Mouse (Mus musculus): ENCODE measurements around the gene Ncor2. TPM values are rescaled to one million over a fixed set of nuclear protein-coding genes. Genes with fewer than 3 reads are reported as not detected.

Ncor2 gene
- polyA plus RNA-seq, 1 experiment from 2014 or later: 17.0 TPM

DNA sequence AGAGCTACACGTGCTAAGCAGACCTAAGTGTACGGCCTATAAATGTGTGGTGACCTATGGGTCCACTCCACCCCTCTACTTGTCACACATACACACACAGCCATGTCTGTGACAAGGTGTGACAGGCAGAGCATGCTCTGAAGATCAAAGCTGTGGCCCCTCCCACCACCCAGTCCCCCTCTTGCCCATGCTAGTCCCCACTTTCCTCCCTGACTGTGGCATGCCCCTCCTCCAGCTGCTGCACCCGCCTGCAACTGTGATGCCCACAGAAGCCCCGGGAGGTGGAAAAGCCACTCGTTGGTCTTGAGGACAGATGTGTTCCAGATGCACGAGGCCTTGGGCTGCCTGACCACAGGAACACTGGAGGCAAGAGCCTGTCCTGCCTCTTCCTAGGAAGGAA, 74.2 kb downstream of the Ncor2 start:
- no peak overlapping the region for H3K4me2 ChIP-seq
- no peaks in the 10 kb centered on the region for H3K9me3 ChIP-seq (replicated peaks)
- no peak overlapping the region for H3K27ac ChIP-seq (ENCODE audit: poor library complexity, severe bottlenecking)
- ATAC-seq (ENCODE audit: insufficient number of reproducible peaks, low FRiP score): no peak
- 0 out of 2 replicates have a peak overlapping the region, but pooled peaks have one; percentile 14 for H3K9ac ChIP-seq
- H3K4me1 ChIP-seq (replicated peaks): peaks cover 62% of the 10 kb centered on the region
- peaks cover 74% of the 10 kb centered on the region for H3K36me3 ChIP-seq
- no peak overlapping the region for H3K4me3 ChIP-seq
- WGBS: 51% methylated on average over 6 of the region's 6 CpGs
- no peaks in the 10 kb centered on the region for H3K27me3 ChIP-seq (replicated peaks)

DNA sequence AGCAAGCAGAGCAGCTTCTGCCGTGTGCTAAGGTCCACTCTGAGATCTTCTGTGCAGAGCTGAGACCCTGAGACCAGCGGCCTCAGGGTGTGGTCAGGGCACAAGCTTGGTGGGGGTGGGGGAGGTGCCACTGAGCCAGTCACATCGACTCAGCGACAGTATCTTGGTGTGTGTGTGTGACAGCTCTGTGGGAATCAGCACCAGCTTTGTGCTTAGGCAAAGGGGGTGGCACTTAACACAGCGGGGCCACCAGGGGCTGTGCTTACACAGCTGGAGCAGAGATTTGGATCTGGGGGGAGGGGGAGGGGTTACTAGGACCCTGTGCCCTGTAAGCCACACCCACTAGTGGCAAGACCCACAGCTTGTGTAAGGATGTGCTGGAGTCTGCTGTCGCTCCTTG, 75.6 kb downstream of the Ncor2 start:
- ATAC-seq (ENCODE audit: insufficient number of reproducible peaks, low FRiP score): no peak
- 0 out of 2 replicates have a peak overlapping the region, but pooled peaks have one; percentile 1 for H3K9ac ChIP-seq
- H3K4me3 ChIP-seq: no peak overlapping the region
- H3K27me3 ChIP-seq (replicated peaks): no peaks in the 10 kb centered on the region
- peaks cover 74% of the 10 kb centered on the region for H3K36me3 ChIP-seq
- WGBS: 18% methylated on average over 6 of the region's 6 CpGs
- no peak overlapping the region; the same call in 1 of the 2 replicates for H3K4me2 ChIP-seq
- H3K9me3 ChIP-seq (replicated peaks): no peaks in the 10 kb centered on the region
- H3K27ac ChIP-seq (ENCODE audit: poor library complexity, severe bottlenecking): peak overlapping the region; percentile 76; the same call in 1 of the 2 replicates
- peaks cover 67% of the 10 kb centered on the region for H3K4me1 ChIP-seq (replicated peaks)

DNA sequence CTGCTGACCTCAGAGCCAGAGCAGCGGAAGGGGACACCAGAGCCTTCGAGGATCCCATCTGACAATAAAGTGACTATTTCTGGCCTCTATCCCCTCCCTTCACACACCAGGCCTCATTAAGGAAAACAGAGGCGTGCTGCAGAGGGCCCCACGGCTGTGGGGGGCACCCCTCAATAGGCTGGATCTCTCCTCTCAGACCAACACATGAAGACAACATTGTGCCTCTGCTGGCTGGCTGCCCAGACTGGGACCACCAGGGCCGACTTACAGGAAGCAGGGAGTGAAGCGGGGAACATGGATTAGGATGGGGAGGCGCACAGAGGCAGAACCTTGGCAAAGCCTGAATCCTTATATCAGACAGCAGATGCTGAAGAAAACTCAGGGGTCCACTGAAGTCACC, 76.1 kb downstream of the Ncor2 start:
- Histone ChIP-seq H3K4me3 (no peak overlapping the region), H3K36me3 (peaks cover 74% of the 10 kb centered on the region), H3K27ac (ENCODE audit: poor library complexity, severe bottlenecking) (peak overlapping the region; percentile 76), H3K4me2 (peak overlapping the region; percentile 11; the same call in 1 of the 2 replicates), H3K9me3 (replicated peaks) (no peaks in the 10 kb centered on the region), H3K9ac (peak overlapping the region; percentile 27; the same call in 1 of the 2 replicates), H3K4me1 (replicated peaks) (peaks cover 67% of the 10 kb centered on the region), H3K27me3 (replicated peaks) (no peaks in the 10 kb centered on the region)
- ATAC-seq (ENCODE audit: insufficient number of reproducible peaks, low FRiP score): peak; percentile 23; the same call in 1 of the 2 replicates
- WGBS: 23% methylated on average over 7 of the region's 7 CpGs

DNA sequence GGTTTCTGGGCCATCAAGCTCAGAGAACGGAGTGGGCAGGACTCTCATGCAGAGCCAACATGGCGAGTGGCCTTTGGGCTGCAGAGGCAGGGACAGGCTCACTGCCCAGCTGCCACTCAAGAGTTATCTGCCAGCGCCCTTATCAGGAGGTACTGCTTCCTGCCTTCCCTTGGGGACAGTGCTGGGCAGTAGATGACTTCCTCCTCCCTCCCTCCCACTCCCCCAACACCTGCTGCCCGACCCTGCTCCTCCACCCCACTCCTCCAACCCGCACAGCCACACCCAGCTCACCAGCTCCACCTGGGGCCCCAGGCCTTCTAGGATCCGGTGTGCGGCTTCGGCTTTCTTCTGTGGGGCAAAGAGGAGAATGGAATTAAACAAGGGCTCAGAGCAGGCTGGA, 76.7 kb downstream of the Ncor2 start:
- H3K4me3 ChIP-seq: no peak overlapping the region
- H3K36me3 ChIP-seq: peaks cover 75% of the 10 kb centered on the region
- 0 out of 2 replicates have a peak overlapping the region, but pooled peaks have one; percentile 11 for H3K4me2 ChIP-seq
- peak; percentile 33; the same call in 1 of the 2 replicates for ATAC-seq (ENCODE audit: insufficient number of reproducible peaks, low FRiP score)
- no peaks in the 10 kb centered on the region for H3K9me3 ChIP-seq (replicated peaks)
- H3K27ac ChIP-seq (ENCODE audit: poor library complexity, severe bottlenecking): peak overlapping the region; percentile 76
- H3K4me1 ChIP-seq (replicated peaks): peaks cover 63% of the 10 kb centered on the region
- H3K27me3 ChIP-seq (replicated peaks): no peaks in the 10 kb centered on the region
- peak overlapping the region; percentile 27; the same call in 1 of the 2 replicates for H3K9ac ChIP-seq
- 51% methylated on average over 8 of the region's 8 CpGs for WGBS

DNA sequence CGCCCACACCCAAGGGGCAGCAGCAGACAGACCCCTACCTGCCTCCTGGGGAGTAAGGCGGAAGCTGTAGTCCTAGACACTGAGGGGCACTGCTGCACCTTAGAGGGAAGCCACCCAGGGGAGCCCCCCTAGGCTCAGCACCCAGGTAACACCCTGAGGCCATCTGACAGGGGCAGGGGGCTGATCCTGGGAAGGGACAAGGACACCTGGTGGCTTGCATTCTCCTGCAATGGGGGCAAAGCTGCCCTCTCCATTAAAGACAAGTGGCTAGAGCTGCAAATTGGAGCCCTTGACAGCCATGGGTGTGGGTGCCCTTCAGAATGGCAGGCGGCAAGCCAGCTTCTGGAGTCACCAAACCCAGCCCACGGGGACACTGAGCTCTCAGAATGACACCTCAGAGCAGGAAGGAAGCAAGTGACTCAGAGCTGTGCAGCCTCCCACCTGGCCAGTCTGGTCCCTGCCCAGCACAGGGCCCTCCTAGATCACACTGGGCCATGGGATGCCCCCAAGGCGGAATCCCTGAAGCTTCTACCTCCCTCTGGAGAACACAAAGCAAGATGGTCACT, 79.2 kb downstream of the Ncor2 start:
- no peak overlapping the region for H3K4me3 ChIP-seq
- H3K36me3 ChIP-seq: peaks cover 77% of the 10 kb centered on the region
- no peaks in the 10 kb centered on the region for H3K27me3 ChIP-seq (replicated peaks)
- no peak for ATAC-seq (ENCODE audit: insufficient number of reproducible peaks, low FRiP score)
- peaks cover 63% of the 10 kb centered on the region for H3K4me1 ChIP-seq (replicated peaks)
- H3K9ac ChIP-seq: no peak overlapping the region
- no peak overlapping the region for H3K27ac ChIP-seq (ENCODE audit: poor library complexity, severe bottlenecking)
- WGBS: 78% methylated on average over 5 of the region's 5 CpGs
- no peaks in the 10 kb centered on the region for H3K9me3 ChIP-seq (replicated peaks)
- H3K4me2 ChIP-seq: no peak overlapping the region

DNA sequence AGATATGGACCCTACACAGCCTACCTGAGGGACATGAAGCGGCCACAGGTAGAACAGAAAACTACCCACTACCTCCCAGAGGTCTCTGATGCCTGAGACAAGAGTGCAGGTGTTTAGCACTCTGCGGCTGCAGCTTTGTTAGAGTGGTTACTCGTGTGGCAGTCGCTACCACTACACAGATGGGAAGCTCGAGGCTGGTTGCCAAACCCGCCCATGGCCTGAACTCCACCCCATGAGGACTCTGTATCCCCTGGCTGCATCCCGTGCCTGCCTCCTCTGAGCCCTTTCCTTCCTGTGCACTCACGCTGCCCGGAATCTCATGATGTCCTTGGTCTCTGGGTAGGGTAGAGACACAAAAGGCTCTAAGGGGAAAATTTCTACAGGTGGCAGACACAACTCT, 80.3 kb downstream of the Ncor2 start:
- Histone ChIP-seq H3K36me3 (peaks cover 69% of the 10 kb centered on the region), H3K4me1 (replicated peaks) (peaks cover 63% of the 10 kb centered on the region), H3K4me2 (no peak overlapping the region), H3K4me3 (no peak overlapping the region), H3K27me3 (replicated peaks) (no peaks in the 10 kb centered on the region), H3K9ac (no peak overlapping the region), H3K9me3 (replicated peaks) (no peaks in the 10 kb centered on the region), H3K27ac (ENCODE audit: poor library complexity, severe bottlenecking) (no peak overlapping the region)
- no peak for ATAC-seq (ENCODE audit: insufficient number of reproducible peaks, low FRiP score)
- 87% methylated on average over 9 of the region's 9 CpGs for WGBS

DNA sequence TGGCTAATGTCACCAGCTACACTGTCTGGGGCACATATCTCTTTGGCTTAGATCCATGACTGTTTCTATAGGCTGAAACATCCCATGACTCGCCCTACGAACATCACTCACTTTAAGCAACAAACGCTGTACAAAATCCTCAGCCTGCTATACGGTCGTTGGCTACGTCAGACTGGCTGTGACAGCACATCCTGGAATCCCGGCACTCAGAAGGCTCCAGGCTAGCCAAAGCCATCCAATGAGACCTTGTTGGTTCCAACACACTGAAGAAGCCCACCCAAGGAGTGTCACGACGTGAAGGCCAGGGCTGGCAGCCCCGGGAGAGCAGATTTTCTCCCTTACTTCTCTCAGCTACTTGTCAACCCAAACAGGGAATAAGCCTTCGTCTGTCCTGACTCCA, 82.7 kb downstream of the Ncor2 start:
- Histone ChIP-seq H3K4me3 (no peak overlapping the region), H3K27me3 (replicated peaks) (no peaks in the 10 kb centered on the region), H3K9me3 (replicated peaks) (no peaks in the 10 kb centered on the region), H3K4me2 (no peak overlapping the region), H3K27ac (ENCODE audit: poor library complexity, severe bottlenecking) (no peak overlapping the region), H3K4me1 (replicated peaks) (peaks cover 50% of the 10 kb centered on the region), H3K9ac (no peak overlapping the region), H3K36me3 (peaks cover 71% of the 10 kb centered on the region)
- no peak for ATAC-seq (ENCODE audit: insufficient number of reproducible peaks, low FRiP score)
- WGBS: 69% methylated on average over 11 of the region's 11 CpGs

DNA sequence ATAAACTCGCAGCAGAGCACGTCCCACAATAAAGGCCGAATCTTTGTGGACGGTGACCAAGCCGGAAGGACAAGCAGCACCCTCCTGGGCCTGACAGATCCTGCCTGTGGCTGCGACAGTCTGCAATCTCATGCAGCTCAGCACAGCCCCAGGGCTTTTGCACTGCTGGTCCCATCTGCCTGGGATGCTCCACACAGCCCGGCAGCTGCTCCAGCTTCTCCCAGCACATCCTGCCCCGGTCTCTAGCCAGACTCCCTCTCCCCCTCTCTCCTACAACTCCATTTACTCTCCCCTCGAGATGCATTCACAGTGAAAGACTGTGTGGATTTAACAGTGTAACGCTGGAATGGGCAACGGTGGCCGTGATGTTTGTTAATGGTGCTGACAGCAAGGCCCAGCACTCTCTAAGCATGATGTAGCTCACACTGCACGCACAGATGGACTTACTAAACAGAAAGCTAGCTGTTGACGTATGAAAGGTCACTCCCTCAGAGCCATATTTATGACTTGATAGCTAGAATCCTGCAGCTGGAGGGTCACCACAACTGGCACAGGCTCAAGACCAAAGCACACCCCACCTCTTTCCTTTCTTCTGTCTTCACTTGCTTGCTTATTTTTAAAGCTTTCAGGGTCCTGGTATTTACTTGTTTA, 83.4 kb downstream of the Ncor2 start:
- Histone ChIP-seq H3K9me3 (replicated peaks) (peaks cover 3% of the 10 kb centered on the region; the same call in 1 of the 2 replicates), H3K9ac (no peak overlapping the region), H3K27me3 (replicated peaks) (no peaks in the 10 kb centered on the region), H3K27ac (ENCODE audit: poor library complexity, severe bottlenecking) (peak overlapping the region; percentile 17), H3K4me3 (no peak overlapping the region), H3K4me1 (replicated peaks) (peaks cover 50% of the 10 kb centered on the region), H3K4me2 (no peak overlapping the region), H3K36me3 (peaks cover 71% of the 10 kb centered on the region)
- 60% methylated on average over 14 of the region's 14 CpGs for WGBS
- no peak for ATAC-seq (ENCODE audit: insufficient number of reproducible peaks, low FRiP score)

DNA sequence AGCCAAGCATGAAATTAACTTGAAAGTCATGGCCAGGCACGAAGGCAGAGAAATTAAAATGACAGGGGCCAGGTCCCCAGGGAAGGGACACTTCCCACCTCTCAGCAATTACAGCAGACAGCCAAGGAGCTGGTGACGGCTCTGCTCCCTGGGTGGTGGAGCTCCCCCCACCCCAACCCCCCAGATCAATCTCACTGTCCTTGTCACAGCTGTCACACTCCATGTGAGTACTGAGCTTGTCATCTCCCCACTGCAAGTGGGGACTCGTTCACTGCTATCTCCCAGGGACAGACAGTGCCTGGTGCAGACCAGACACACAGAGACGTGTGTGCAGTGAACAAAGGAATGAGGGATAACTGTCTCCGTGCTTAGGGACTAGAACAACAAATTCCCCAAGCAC, 85.2 kb downstream of the Ncor2 start:
- Histone ChIP-seq H3K9ac (no peak overlapping the region), H3K4me2 (no peak overlapping the region), H3K27ac (ENCODE audit: poor library complexity, severe bottlenecking) (0 out of 2 replicates have a peak overlapping the region, but pooled peaks have one; percentile 39), H3K4me1 (replicated peaks) (peaks cover 42% of the 10 kb centered on the region), H3K4me3 (no peak overlapping the region), H3K27me3 (replicated peaks) (no peaks in the 10 kb centered on the region), H3K36me3 (peaks cover 73% of the 10 kb centered on the region), H3K9me3 (replicated peaks) (peaks cover 13% of the 10 kb centered on the region)
- 29% methylated on average over 5 of the region's 5 CpGs for WGBS
- no peak; the same call in 1 of the 2 replicates for ATAC-seq (ENCODE audit: insufficient number of reproducible peaks, low FRiP score)

DNA sequence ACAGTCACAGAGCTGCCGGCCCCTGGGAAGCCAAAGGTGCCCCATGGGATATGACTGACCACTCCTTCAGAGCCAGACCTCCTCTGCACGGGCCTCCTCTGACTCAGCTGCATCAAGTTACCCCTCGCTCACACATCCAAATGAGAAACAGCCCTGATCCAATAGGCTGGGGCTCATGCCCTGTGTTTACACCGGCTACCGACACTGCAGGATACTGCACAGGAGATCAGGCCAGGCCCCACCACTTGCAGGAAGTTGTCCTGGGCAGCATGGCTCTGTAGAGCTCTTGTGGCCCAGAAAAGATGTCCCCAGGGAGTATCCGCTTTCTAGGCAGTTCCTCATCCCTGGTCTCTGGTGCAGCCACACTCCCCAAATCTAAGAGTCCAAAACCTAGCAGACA, 90.9 kb downstream of the Ncor2 start:
- WGBS: 81% methylated on average over 6 of the region's 6 CpGs
- Histone ChIP-seq H3K9me3 (replicated peaks) (peaks cover 13% of the 10 kb centered on the region), H3K27ac (ENCODE audit: poor library complexity, severe bottlenecking) (no peak overlapping the region), H3K36me3 (peaks cover 98% of the 10 kb centered on the region), H3K4me2 (no peak overlapping the region), H3K4me1 (replicated peaks) (peaks cover under 1% of the 10 kb centered on the region; the same call in 1 of the 2 replicates), H3K9ac (no peak overlapping the region), H3K4me3 (no peak overlapping the region), H3K27me3 (replicated peaks) (no peaks in the 10 kb centered on the region)
- ATAC-seq (ENCODE audit: insufficient number of reproducible peaks, low FRiP score): no peak

DNA sequence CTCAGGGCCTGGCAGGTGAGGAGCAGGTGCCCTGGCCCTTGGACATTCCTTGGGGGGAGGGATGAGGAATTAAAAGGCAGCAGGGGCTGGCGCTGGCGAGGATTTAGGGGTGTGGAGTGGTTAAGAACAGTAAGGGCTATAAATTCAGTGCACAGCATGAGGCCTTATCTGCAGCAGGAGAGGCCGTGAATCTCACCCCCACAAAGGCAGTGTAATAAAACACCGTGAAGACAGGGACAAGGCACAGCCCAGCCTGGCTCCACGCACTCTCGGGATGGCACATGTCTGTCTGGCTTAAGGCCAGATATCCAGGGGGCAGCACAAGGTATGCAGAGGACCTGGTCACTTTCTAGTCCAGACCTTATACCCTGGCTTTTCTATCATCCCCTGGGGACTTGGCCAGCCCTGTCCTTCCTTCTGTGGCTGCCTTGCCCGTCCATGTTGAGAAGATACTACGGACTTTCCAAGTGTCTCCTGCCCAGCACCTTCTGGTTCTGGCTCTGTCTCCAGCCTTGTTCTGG, 93.9 kb downstream of the Ncor2 start:
- Histone ChIP-seq H3K4me1 (replicated peaks) (peaks cover 15% of the 10 kb centered on the region), H3K9ac (no peak overlapping the region), H3K4me2 (no peak overlapping the region), H3K4me3 (no peak overlapping the region), H3K9me3 (replicated peaks) (peaks cover 5% of the 10 kb centered on the region), H3K27ac (ENCODE audit: poor library complexity, severe bottlenecking) (no peak overlapping the region), H3K27me3 (replicated peaks) (no peaks in the 10 kb centered on the region), H3K36me3 (peaks cover 86% of the 10 kb centered on the region)
- no peak for ATAC-seq (ENCODE audit: insufficient number of reproducible peaks, low FRiP score)
- WGBS: 69% methylated on average over 8 of the region's 8 CpGs
